Mouse (Mus musculus) heart, postnatal 0 days (tissue): Measurements from ENCODE around the gene Tdo2.

Source experiments
- CTCF ChIP-seq: IDR thresholded peaks from 2 replicates; pipeline ENCODE4 v1.5.1; 2016; ENCODE audit warnings: antibody characterized with exemption, control low read depth, low read depth
- EP300 ChIP-seq: IDR thresholded peaks from 2 replicates; pipeline ENCODE4 v1.6.1; 2016; ENCODE audit warnings: antibody characterized with exemption, low read depth

DNA sequence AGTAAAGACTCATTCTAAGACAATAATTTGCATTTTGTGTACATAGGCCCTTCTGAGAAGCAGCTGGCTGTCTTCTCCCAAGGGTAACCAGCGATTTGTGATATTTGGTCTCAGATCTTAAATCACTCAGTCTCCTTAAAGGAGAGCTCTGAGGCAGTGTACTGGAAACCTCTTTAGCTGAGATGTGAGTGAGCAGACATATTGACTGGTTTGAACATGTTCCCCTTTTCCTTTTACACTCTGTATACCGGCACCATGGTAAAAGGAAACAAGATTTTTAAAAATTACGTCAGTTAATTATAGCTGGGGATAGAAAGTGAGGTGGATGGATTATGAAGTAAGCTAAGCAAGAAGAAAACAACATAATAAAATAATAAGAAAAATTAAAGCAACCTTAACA lies 44.3 kb downstream of the Tdo2 start:
- no peak for TF ChIP-seq CTCF
- no peak for TF ChIP-seq EP300
